In genomic region chr4:97782497-97782896, GRCm38 (mm10) we compare ENCODE assay signal across 14 mouse cellular contexts. TPM values are rescaled to one million over a fixed set of nuclear protein-coding genes. Genes with fewer than 3 reads are reported as not detected.
DNase-seq lines count a peak whose midpoint lies in the region; ATAC-seq and TF ChIP-seq lines count a peak whose summit lies in the region.
"Had no signal": no experiment of that assay in that cellular context is flagged by ENCODE, and none has a peak within 500 bp of the region (broad histone marks: within the 10 kb centered on the region; RNA-seq: fewer than 3 reads in every experiment).

No protein-coding gene starts in this region.

- no peaks in the 10 kb centered on the region for H3K27me3 ChIP-seq in forebrain, embryonic 15.5 days
- H3K27me3 ChIP-seq in forebrain, embryonic 11.5 days (ENCODE audit: control insufficient read depth, insufficient read depth, low read length) = peaks cover 2% of the 10 kb centered on the region; the same call in 1 of the 2 replicates
- no peaks in the 10 kb centered on the region for H3K27me3 ChIP-seq in forebrain, embryonic 16.5 days (replicated peaks; ENCODE audit: control insufficient read depth, insufficient read depth, low read length)
- H3K27me3 ChIP-seq: heart, embryonic 13.5 days had no signal

- intact Hi-C loops in left cerebral cortex, adult 2 months (cut with DNase I) = no loop called here

- H3K4me1 ChIP-seq in forebrain, embryonic 15.5 days = peaks cover 41% of the 10 kb centered on the region
- H3K4me1 ChIP-seq in forebrain, embryonic 11.5 days (replicated peaks; ENCODE audit: control insufficient read depth, insufficient read depth, low read length) = no peaks in the 10 kb centered on the region
- peaks cover 29% of the 10 kb centered on the region for H3K4me1 ChIP-seq in forebrain, embryonic 16.5 days (replicated peaks; ENCODE audit: control insufficient read depth, insufficient read depth, low read length)

- no peak overlapping the region for H3K9ac ChIP-seq in forebrain, embryonic 15.5 days (replicated peaks)
- H3K9ac ChIP-seq in forebrain, embryonic 11.5 days (ENCODE audit: low read length) = no peak overlapping the region
- no peak overlapping the region for H3K9ac ChIP-seq in forebrain, embryonic 16.5 days (replicated peaks; ENCODE audit: low read depth, low read length)
- H3K9ac ChIP-seq: heart, embryonic 13.5 days; kidney, embryonic 15.5 days; liver, embryonic 13.5 days had no signal

- no peak for TF ChIP-seq CTCF in left cerebral cortex, adult 2 months (IDR thresholded peaks at IDR 0.05)

- H3K36me3 ChIP-seq in forebrain, embryonic 15.5 days = peaks cover 8% of the 10 kb centered on the region; the same call in 1 of the 2 replicates
- peaks cover 7% of the 10 kb centered on the region for H3K36me3 ChIP-seq in forebrain, embryonic 11.5 days (ENCODE audit: control insufficient read depth, insufficient read depth, low read length)
- peaks cover 6% of the 10 kb centered on the region for H3K36me3 ChIP-seq in forebrain, embryonic 16.5 days (ENCODE audit: control insufficient read depth, insufficient read depth)

- H3K9me3 ChIP-seq in forebrain, embryonic 15.5 days = no peaks in the 10 kb centered on the region
- H3K9me3 ChIP-seq in forebrain, embryonic 11.5 days (ENCODE audit: control insufficient read depth, low read length) = no peaks in the 10 kb centered on the region; the same call in 1 of the 2 replicates
- no peaks in the 10 kb centered on the region for H3K9me3 ChIP-seq in forebrain, embryonic 16.5 days (ENCODE audit: control insufficient read depth, low read length)
- H3K9me3 ChIP-seq: heart, embryonic 13.5 days; kidney, embryonic 15.5 days; liver, embryonic 13.5 days had no signal

- DNase-seq in forebrain, embryonic 11.5 days (ENCODE audit: low spot score) = no peak
- DNase-seq in left cerebral cortex, adult 2 months (ENCODE audit: extremely low spot score in 1 of 2, low spot score in 2 of 2) = no peak
- no peak for DNase-seq in left cerebral cortex, adult 9 months (ENCODE audit: low spot score in 2 of 2)
- peak; percentile 78 for DNase-seq in cerebellum, adult 9-10 months
- no peak for DNase-seq in urinary bladder, postnatal 10 days (ENCODE audit: low spot score)
- DNase-seq: liver, embryonic 13.5 days had no signal

- 0 out of 2 replicates have a peak overlapping the region, but pooled peaks have one; percentile 5 for H3K4me3 ChIP-seq in forebrain, embryonic 15.5 days
- H3K4me3 ChIP-seq in forebrain, embryonic 11.5 days (ENCODE audit: low read depth, low read length) = no peak overlapping the region
- no peak overlapping the region for H3K4me3 ChIP-seq in left cerebral cortex, adult 2 months
- H3K4me3 ChIP-seq in forebrain, embryonic 16.5 days (replicated peaks; ENCODE audit: low read length) = no peak overlapping the region
- H3K4me3 ChIP-seq: erythroblast, embryonic 14.5 days; heart, embryonic 13.5 days; kidney, embryonic 15.5 days; liver, embryonic 13.5 days had no signal

- H3K4me2 ChIP-seq in forebrain, embryonic 15.5 days (replicated peaks) = peak overlapping the region; percentile 36
- no peak overlapping the region for H3K4me2 ChIP-seq in forebrain, embryonic 11.5 days (ENCODE audit: low read depth, low read length, severe bottlenecking)
- H3K4me2 ChIP-seq in forebrain, embryonic 16.5 days (ENCODE audit: low read length) = peak overlapping the region; percentile 28
- H3K4me2 ChIP-seq: heart, embryonic 13.5 days; kidney, embryonic 15.5 days; liver, embryonic 13.5 days had no signal

- WGBS in forebrain, embryonic 15.5 days = 75% methylated on average over 6 of the region's 6 CpGs
- WGBS in forebrain, embryonic 11.5 days = 91% methylated on average over 6 of the region's 6 CpGs
- WGBS in forebrain, embryonic 16.5 days = 78% methylated on average over 6 of the region's 6 CpGs

- H3K27ac ChIP-seq in forebrain, embryonic 15.5 days (replicated peaks) = peak overlapping the region; percentile 56
- no peak overlapping the region for H3K27ac ChIP-seq in forebrain, embryonic 11.5 days (ENCODE audit: low read depth, low read length)
- peak overlapping the region; percentile 47; the same call in 1 of the 2 replicates for H3K27ac ChIP-seq in left cerebral cortex, adult 2 months
- H3K27ac ChIP-seq in forebrain, embryonic 16.5 days (ENCODE audit: low read length) = no peak overlapping the region
- H3K27ac ChIP-seq: heart, embryonic 13.5 days; kidney, embryonic 15.5 days; liver, embryonic 13.5 days had no signal

- no peak for ATAC-seq in forebrain, embryonic 15.5 days (replicated peaks)
- ATAC-seq in forebrain, embryonic 11.5 days (replicated peaks; ENCODE audit: low FRiP score) = no peak
- ATAC-seq in forebrain, embryonic 16.5 days = no peak
- ATAC-seq: CD4-positive, CD25-positive, alpha-beta regulatory T cell, adult 4 months; lung, postnatal 0 days had no signal

RNA-seq across cellular contexts. Expression of gene E130114P18Rik, which starts 4.6 kb away (rescaled TPM):
- 39.8 and 45.7 TPM in 2 replicates for polyA plus RNA-seq in forebrain, embryonic 15.5 days (2015; fragmentation: Nextera tagmentation; extraction: Ambion mirVana)
- 45.7 and 46.4 TPM in 2 replicates for polyA plus RNA-seq in forebrain, embryonic 11.5 days (2014; fragmentation: Nextera tagmentation; extraction: Ambion mirVana)
- 1 to 10 TPM; 3.7 to 4.9 TPM for total RNA-seq in left cerebral cortex, adult 2 months (2021)
- 31.0 and 34.5 TPM in 2 replicates for polyA plus RNA-seq in forebrain, embryonic 16.5 days (2015; fragmentation: Nextera tagmentation; extraction: Ambion mirVana)
- total RNA-seq: megakaryocyte-erythroid progenitor cell, adult 5-6 weeks had no signal
- polyA plus RNA-seq: CD4-positive, CD25-positive, alpha-beta regulatory T cell, adult 4 months; erythroblast, embryonic 14.5 days had no signal

RNA-seq across cellular contexts. Expression of gene Nfia, which starts 10.0 kb away (rescaled TPM):
- polyA plus RNA-seq in forebrain, embryonic 15.5 days (2015; fragmentation: Nextera tagmentation; extraction: Ambion mirVana) = 98.3 and 101 TPM in 2 replicates
- 39.5 and 45.4 TPM in 2 replicates for polyA plus RNA-seq in forebrain, embryonic 11.5 days (2014; fragmentation: Nextera tagmentation; extraction: Ambion mirVana)
- 10 to 100 TPM; 58.1 to 62.5 TPM for total RNA-seq in left cerebral cortex, adult 2 months (2021)
- 88.3 and 97.1 TPM in 2 replicates for polyA plus RNA-seq in forebrain, embryonic 16.5 days (2015; fragmentation: Nextera tagmentation; extraction: Ambion mirVana)

Comparison
In these comparisons a context has a peak if more than half of its experiments do, and no peak if none do; other contexts are left out.
1. H3K27ac ChIP-seq: peak in forebrain, embryonic 15.5 days (single experiment) and left cerebral cortex, adult 2 months (single experiment); none in forebrain, embryonic 11.5 days (single experiment) and forebrain, embryonic 16.5 days (single experiment).